Mouse (Mus musculus): ENCODE data around the gene Ugt1a5. TPM values are rescaled to one million over a fixed set of nuclear protein-coding genes. Genes with fewer than 3 reads are reported as not detected.

Ugt1a5 gene
- total and polyA plus RNA-seq, 3 experiments: not detected

GRCm38 (mm10) chr1:88136646-88137045 lies 29.2 kb upstream of the Ugt1a5 start:
- Histone ChIP-seq H3K27me3 (ENCODE audit: control insufficient read depth in 1 of 2, insufficient read depth in 2 of 2, low read length in 2 of 2) (no peaks in the 10 kb centered on the region), H3K9me3 (replicated peaks; ENCODE audit: insufficient read depth, low read length) (no peaks in the 10 kb centered on the region), H3K4me1 (ENCODE audit: control insufficient read depth in 1 of 2, insufficient read depth in 2 of 2, low read length in 2 of 2) (no peaks in the 10 kb centered on the region), H3K4me3 (ENCODE audit: control insufficient read depth in 1 of 2, insufficient read depth in 1 of 2, low read depth in 2 of 2, low read length in 2 of 2) (no peak overlapping the region), H3K79me2 (ENCODE audit: control insufficient read depth, insufficient read depth, low read length, poor library complexity) (no peaks in the 10 kb centered on the region), H3K27ac (ENCODE audit: control insufficient read depth, low read depth, low read length) (no peak overlapping the region), H3K36me3 (ENCODE audit: control insufficient read depth in 1 of 2, insufficient read depth in 2 of 2, low read length in 2 of 2) (no peaks in the 10 kb centered on the region), H3K9ac (ENCODE audit: control insufficient read depth, low read depth, low read length, poor library complexity, severe bottlenecking) (no peak overlapping the region)
- no peak for DNase-seq (ENCODE audit: low read depth, low spot score)
- TF ChIP-seq ZKSCAN1 (IDR thresholded peaks at IDR 0.05; ENCODE audit: low read depth, low read length) (no peak), NRF1 (IDR thresholded peaks at IDR 0.05; ENCODE audit: insufficient read depth, low read depth, low read length, poor library complexity, severe bottlenecking) (no peak), TAL1 (IDR thresholded peaks at IDR 0.05; ENCODE audit: low read length) (no peak), ZC3H11A (IDR thresholded peaks at IDR 0.05; ENCODE audit: low read depth, low read length) (no peak), POLR2A (IDR thresholded peaks at IDR 0.05; ENCODE audit: control insufficient read depth in 1 of 2, insufficient read depth in 1 of 2, low read depth in 1 of 2, low read length in 2 of 2, poor library complexity in 1 of 2) (no peak), POLR2AphosphoS2 (IDR thresholded peaks at IDR 0.05; ENCODE audit: low read length) (no peak), MEF2A (IDR thresholded peaks at IDR 0.05; ENCODE audit: extremely low read depth, insufficient replicate concordance, low read depth, low read length, poor library complexity, severe bottlenecking) (no peak), ZMIZ1 (IDR thresholded peaks at IDR 0.05; ENCODE audit: low read depth, low read length) (no peak), HCFC1 (IDR thresholded peaks at IDR 0.05; ENCODE audit: low read depth, low read length) (no peak), MAFK (IDR thresholded peaks at IDR 0.05; ENCODE audit: borderline replicate concordance, low read depth, low read length) (no peak), ETS1 (IDR thresholded peaks at IDR 0.05; ENCODE audit: low read depth, low read length) (no peak), TCF12 (IDR thresholded peaks at IDR 0.05; ENCODE audit: low read depth, low read length) (no peak)

GRCm38 (mm10) chr1:88137264-88137663 lies 28.5 kb upstream of the Ugt1a5 start:
- no peak for DNase-seq (ENCODE audit: low read depth, low spot score)
- Histone ChIP-seq H3K79me2 (ENCODE audit: control insufficient read depth, insufficient read depth, low read length, poor library complexity) (no peaks in the 10 kb centered on the region), H3K9me3 (replicated peaks; ENCODE audit: insufficient read depth, low read length) (no peaks in the 10 kb centered on the region), H3K36me3 (ENCODE audit: control insufficient read depth in 1 of 2, insufficient read depth in 2 of 2, low read length in 2 of 2) (no peaks in the 10 kb centered on the region), H3K27me3 (ENCODE audit: control insufficient read depth in 1 of 2, insufficient read depth in 2 of 2, low read length in 2 of 2) (no peaks in the 10 kb centered on the region), H3K9ac (ENCODE audit: control insufficient read depth, low read depth, low read length, poor library complexity, severe bottlenecking) (no peak overlapping the region), H3K27ac (ENCODE audit: control insufficient read depth, low read depth, low read length) (no peak overlapping the region), H3K4me3 (ENCODE audit: control insufficient read depth in 1 of 2, insufficient read depth in 1 of 2, low read depth in 2 of 2, low read length in 2 of 2) (no peak overlapping the region), H3K4me1 (ENCODE audit: control insufficient read depth in 1 of 2, insufficient read depth in 2 of 2, low read length in 2 of 2) (no peaks in the 10 kb centered on the region)
- TF ChIP-seq BHLHE40 (IDR thresholded peaks at IDR 0.05; ENCODE audit: borderline replicate concordance, low read depth, low read length) (no peak), KAT2A (conservative IDR thresholded peaks at IDR 0.05; ENCODE audit: low read depth, low read length) (no peak), SMC3 (IDR thresholded peaks at IDR 0.05; ENCODE audit: low read depth, low read length) (no peak), NELFE (IDR thresholded peaks at IDR 0.05; ENCODE audit: low read depth, low read length) (no peak), CHD2 (IDR thresholded peaks at IDR 0.05; ENCODE audit: low read length) (no peak), MYC (IDR thresholded peaks at IDR 0.05; ENCODE audit: low read depth, low read length) (no peak)
